Mouse (Mus musculus) megakaryocyte, embryonic 14.5 days (primary cell): Measurements from ENCODE around the gene Mfsd6l.

Source experiments
- FLI1 ChIP-seq: IDR thresholded peaks from 2 replicates; pipeline ENCODE4 v1.6.1; 2012; ENCODE audit warnings: low read length, inconsistent platforms, mixed read lengths
- GATA1 ChIP-seq: IDR thresholded peaks from 3 replicates; pipeline ENCODE4 v1.6.1; 2012; ENCODE audit warnings: mixed read lengths, low read length, inconsistent platforms, borderline replicate concordance

GRCm38 (mm10) chr11:68585890-68586289, 29.9 kb downstream of the Mfsd6l start:
- TF ChIP-seq GATA1 (no peak), FLI1 (no peak)
